Mouse (Mus musculus) hindbrain, embryonic 11.5 days (tissue): ENCODE measurements at regions not wholly inside any gene's neighbourhood (a gene's known extent, or its start where the extent isn't known, plus 50 kb on each side); places are given as distances from the start of the nearest gene placed in this dataset.

Experiments used
- ATAC-seq: fragments of 200-750 bp; cut with Nextera tagmentation; 2 replicates; pipeline ENCODE4 v1.8.0; 2017; ENCODE audit warnings: mild to moderate bottlenecking, moderate TSS enrichment, moderate library complexity; ENCODE audit not compliant: low FRiP score
- DNase-seq: peaks from one replicate; pipeline ENCODE4 v3.0.0-alpha.2; 2015; ENCODE audit warnings: low spot score
- H3K27ac ChIP-seq: fragments of 300-500 bp; sonication (generic); 2 replicates; pipeline ENCODE4 v1.5.1; 2014; ENCODE audit warnings: mild to moderate bottlenecking, low read depth, low read length
- H3K27me3 ChIP-seq: fragments of 300-500 bp; sonication (generic); 2 replicates; pipeline ENCODE4 v1.6.1; 2014; ENCODE audit warnings: mild to moderate bottlenecking, low read length, moderate library complexity, mixed read lengths; ENCODE audit not compliant: control insufficient read depth, insufficient read depth
- H3K36me3 ChIP-seq: fragments of 300-500 bp; sonication (generic); 2 replicates; pipeline ENCODE4 v1.6.1; 2014; ENCODE audit warnings: mild to moderate bottlenecking, low read length, moderate library complexity, mixed read lengths; ENCODE audit not compliant: control insufficient read depth, insufficient read depth
- H3K4me1 ChIP-seq: fragments of 300-500 bp; sonication (generic); replicated peaks from 2 replicates; pipeline ENCODE4 v1.6.1; 2014; ENCODE audit warnings: low read length, mixed read lengths; ENCODE audit not compliant: control insufficient read depth, insufficient read depth
- H3K4me2 ChIP-seq: fragments of 300-500 bp; sonication (generic); replicated peaks from 2 replicates; pipeline ENCODE4 v1.6.1; 2014; ENCODE audit warnings: mild to moderate bottlenecking, low read depth, low read length
- H3K4me3 ChIP-seq: fragments of 300-500 bp; sonication (generic); 2 replicates; pipeline ENCODE4 v1.5.1; 2014; ENCODE audit warnings: low read depth, low read length
- H3K9ac ChIP-seq: fragments of 300-500 bp; sonication (generic); 2 replicates; pipeline ENCODE4 v1.6.1; 2014; ENCODE audit warnings: low read depth, low read length
- H3K9me3 ChIP-seq: fragments of 300-500 bp; sonication (generic); 2 replicates; pipeline ENCODE4 v1.6.1; 2016; ENCODE audit warnings: low read length; ENCODE audit not compliant: control insufficient read depth
- WGBS: fragments of 180-500 bp; shearing (Covaris S2); extraction: QIAGEN DNeasy Blood & Tissue Kit; methylation state at CpG from one replicate; pipeline ENCODE4 v1.1.7; 2014; 5-methylcytosine and 5-hydroxymethylcytosine counted together

GRCm38 (mm10) chr2:63434327-63434726 is 250.2 kb upstream of the Kcnh7 start:
- Histone ChIP-seq H3K36me3 (no peaks in the 10 kb centered on the region), H3K9ac (no peak overlapping the region), H3K27ac (no peak overlapping the region), H3K9me3 (no peaks in the 10 kb centered on the region), H3K4me2 (no peak overlapping the region), H3K4me1 (no peaks in the 10 kb centered on the region), H3K27me3 (no peaks in the 10 kb centered on the region), H3K4me3 (no peak overlapping the region)
- DNase-seq = no peak
- no peak for ATAC-seq

GRCm38 (mm10) chr2:63405405-63405804 is 221.3 kb upstream of the Kcnh7 start:
- H3K4me1 ChIP-seq = no peaks in the 10 kb centered on the region
- no peak overlapping the region for H3K4me3 ChIP-seq
- H3K4me2 ChIP-seq = no peak overlapping the region
- H3K36me3 ChIP-seq = no peaks in the 10 kb centered on the region
- ATAC-seq (no peak), DNase-seq (no peak)
- no peaks in the 10 kb centered on the region for H3K27me3 ChIP-seq
- 85% methylated on average over 1 of the region's 1 CpGs for WGBS
- no peak overlapping the region for H3K27ac ChIP-seq
- H3K9me3 ChIP-seq = no peaks in the 10 kb centered on the region
- H3K9ac ChIP-seq = no peak overlapping the region
